Mouse (Mus musculus) heart, embryonic 16.5 days (tissue): ENCODE measurements around the gene Prkd3. TPM values are rescaled to one million over a fixed set of nuclear protein-coding genes. Genes with fewer than 3 reads are reported as not detected.

Source experiments
- ATAC-seq: fragments of 200-750 bp; cut with Nextera tagmentation; replicated peaks from 2 replicates; pipeline ENCODE4 v1.8.0; 2017; ENCODE audit warnings: moderate number of reproducible peaks; ENCODE audit not compliant: insufficient read depth, low FRiP score; ENCODE audit errors: extremely low read depth
- H3K27ac ChIP-seq: fragments of 300-500 bp; sonication (generic); 2 replicates; pipeline ENCODE4 v1.5.1; 2014; ENCODE audit warnings: mild to moderate bottlenecking, low read length, control low read depth, moderate library complexity
- H3K27me3 ChIP-seq: fragments of 300-500 bp; sonication (generic); 2 replicates; pipeline ENCODE4 v1.6.1; 2014; ENCODE audit warnings: low read length, mixed read lengths; ENCODE audit not compliant: control insufficient read depth, insufficient read depth
- H3K36me3 ChIP-seq: fragments of 300-500 bp; sonication (generic); 2 replicates; pipeline ENCODE4 v1.6.1; 2014; ENCODE audit not compliant: control insufficient read depth, insufficient read depth
- H3K4me1 ChIP-seq: fragments of 300-500 bp; sonication (generic); 2 replicates; pipeline ENCODE4 v1.6.1; 2014; ENCODE audit warnings: low read length, mixed read lengths; ENCODE audit not compliant: control insufficient read depth, insufficient read depth
- H3K4me2 ChIP-seq: fragments of 300-500 bp; sonication (generic); 2 replicates; pipeline ENCODE4 v1.6.1; 2014; ENCODE audit warnings: low read depth, mild to moderate bottlenecking, control low read depth, low read length
- H3K4me3 ChIP-seq: fragments of 300-500 bp; sonication (generic); 2 replicates; pipeline ENCODE4 v1.5.1; 2014; ENCODE audit warnings: mild to moderate bottlenecking, control low read depth, low read length
- H3K9ac ChIP-seq: fragments of 300-500 bp; sonication (generic); 2 replicates; pipeline ENCODE4 v1.6.1; 2014; ENCODE audit warnings: low read length, control low read depth
- H3K9me3 ChIP-seq: fragments of 300-500 bp; sonication (generic); replicated peaks from 2 replicates; pipeline ENCODE4 v1.6.1; 2016; ENCODE audit warnings: low read length; ENCODE audit not compliant: control insufficient read depth
- WGBS: fragments of 180-500 bp; shearing (Covaris S2); extraction: QIAGEN DNeasy Blood & Tissue Kit; methylation state at CpG from one replicate; pipeline ENCODE4 v1.1.7; 2014; 5-methylcytosine and 5-hydroxymethylcytosine counted together
- polyA plus RNA-seq: library from polyadenylated mRNA; unstranded; fragments of >200 nt; fragmentation: Nextera tagmentation; extraction: Ambion mirVana; gene quantifications from 2 replicates; pipeline ENCODE4 v1.2.1, GENCODE M21; 2015

Prkd3 gene
- polyA plus RNA-seq, result 23.1 and 24.0 TPM in 2 replicates

- under 1% methylated on average over 90 of the region's 113 CpGs for WGBS
- ATAC-seq, result peak; percentile 93
Measured at GRCm38 (mm10) chr17:79020208-79020983, at the start of gene Prkd3. TSS of gene Prkd3 (minus strand) at chr17:79020816.

GRCm38 (mm10) chr17:79069766-79070480 lies 49.3 kb upstream of the Prkd3 start:
- Histone ChIP-seq H3K4me3 (no peak overlapping the region), H3K4me2 (no peak overlapping the region), H3K9ac (no peak overlapping the region), H3K9me3 (no peaks in the 10 kb centered on the region), H3K27ac (no peak overlapping the region), H3K27me3 (no peaks in the 10 kb centered on the region), H3K36me3 (no peaks in the 10 kb centered on the region), H3K4me1 (no peaks in the 10 kb centered on the region)
- WGBS, result 79% methylated on average over 14 of the region's 14 CpGs
- ATAC-seq, result no peak

More at GRCm38 (mm10) chr17:79020208-79020983, at the start of gene Prkd3:
- no peaks in the 10 kb centered on the region for H3K27me3 ChIP-seq
- no peaks in the 10 kb centered on the region for H3K36me3 ChIP-seq
- peak within 1 kb of the TSS; percentile 86 for H3K27ac ChIP-seq
- H3K4me3 ChIP-seq, result peak within 1 kb of the TSS; percentile 80
- peak within 1 kb of the TSS; percentile 90 for H3K9ac ChIP-seq
- peak within 1 kb of the TSS; percentile 78 for H3K4me2 ChIP-seq
- no peaks in the 10 kb centered on the region for H3K9me3 ChIP-seq
- peaks cover 27% of the 10 kb centered on the region for H3K4me1 ChIP-seq

- Histone ChIP-seq H3K27ac (no peak overlapping the region), H3K27me3 (no peaks in the 10 kb centered on the region), H3K4me2 (no peak overlapping the region), H3K4me1 (no peaks in the 10 kb centered on the region; the same call in 1 of the 2 replicates), H3K9ac (no peak overlapping the region), H3K9me3 (no peaks in the 10 kb centered on the region), H3K36me3 (no peaks in the 10 kb centered on the region), H3K4me3 (no peak overlapping the region)
- WGBS, result 60% methylated on average over 4 of the region's 4 CpGs
- no peak for ATAC-seq
Measured at GRCm38 (mm10) chr17:79069019-79069418, 48.4 kb upstream of the Prkd3 start.

- no peaks in the 10 kb centered on the region for H3K27me3 ChIP-seq
- no peak overlapping the region for H3K4me2 ChIP-seq
- ATAC-seq, result no peak
- no peaks in the 10 kb centered on the region for H3K36me3 ChIP-seq
- H3K4me1 ChIP-seq, result no peaks in the 10 kb centered on the region; the same call in 1 of the 2 replicates
- no peaks in the 10 kb centered on the region for H3K9me3 ChIP-seq
- H3K9ac ChIP-seq, result no peak overlapping the region
- no peak overlapping the region for H3K27ac ChIP-seq
- no peak overlapping the region for H3K4me3 ChIP-seq
- WGBS, result 74% methylated on average over 7 of the region's 7 CpGs
Measured at GRCm38 (mm10) chr17:79068581-79068980, 48.0 kb upstream of the Prkd3 start.

- Histone ChIP-seq H3K4me2 (no peak overlapping the region), H3K36me3 (no peaks in the 10 kb centered on the region), H3K27me3 (no peaks in the 10 kb centered on the region), H3K4me1 (no peaks in the 10 kb centered on the region; the same call in 1 of the 2 replicates), H3K9me3 (no peaks in the 10 kb centered on the region), H3K27ac (no peak overlapping the region), H3K9ac (no peak overlapping the region), H3K4me3 (no peak overlapping the region)
- 31% methylated on average over 1 of the region's 1 CpGs for WGBS
- ATAC-seq, result no peak
Measured at GRCm38 (mm10) chr17:79064250-79064649, 43.6 kb upstream of the Prkd3 start.

- WGBS, result 77% methylated on average over 5 of the region's 5 CpGs
- Histone ChIP-seq H3K4me1 (peaks cover 2% of the 10 kb centered on the region), H3K9me3 (no peaks in the 10 kb centered on the region), H3K36me3 (no peaks in the 10 kb centered on the region), H3K27me3 (no peaks in the 10 kb centered on the region), H3K9ac (no peak overlapping the region), H3K4me2 (no peak overlapping the region), H3K27ac (no peak overlapping the region), H3K4me3 (no peak overlapping the region)
- ATAC-seq, result no peak
Measured at GRCm38 (mm10) chr17:79060221-79060620, 39.6 kb upstream of the Prkd3 start.

- H3K4me2 ChIP-seq, result no peak overlapping the region
Measured at GRCm38 (mm10) chr17:79058271-79058670, 37.7 kb upstream of the Prkd3 start.

GRCm38 (mm10) chr17:79052088-79052812 lies 31.6 kb upstream of the Prkd3 start:
- Histone ChIP-seq H3K27ac (peak overlapping the region; percentile 65), H3K4me3 (peak overlapping the region; percentile 77), H3K4me2 (peak overlapping the region; percentile 99), H3K9me3 (no peaks in the 10 kb centered on the region), H3K36me3 (no peaks in the 10 kb centered on the region), H3K9ac (peak overlapping the region; percentile 74), H3K4me1 (peaks cover 2% of the 10 kb centered on the region; the same call in 1 of the 2 replicates), H3K27me3 (no peaks in the 10 kb centered on the region)
- WGBS, result under 1% methylated on average over 45 of the region's 45 CpGs
- peak; percentile 94 for ATAC-seq

More at GRCm38 (mm10) chr17:79058271-79058670, 37.7 kb upstream of the Prkd3 start:
- peaks cover 2% of the 10 kb centered on the region; the same call in 1 of the 2 replicates for H3K4me1 ChIP-seq
- 60% methylated on average over 6 of the region's 6 CpGs for WGBS
- no peak for ATAC-seq
- no peak overlapping the region for H3K9ac ChIP-seq
- no peak overlapping the region for H3K27ac ChIP-seq
- H3K4me3 ChIP-seq, result no peak overlapping the region
- H3K27me3 ChIP-seq, result no peaks in the 10 kb centered on the region
- H3K36me3 ChIP-seq, result no peaks in the 10 kb centered on the region
- no peaks in the 10 kb centered on the region for H3K9me3 ChIP-seq
